22 mouse cellular contexts compared by ENCODE assay signal in genomic region chr9:116291624-116292023, GRCm38 (mm10).
A peak's percentile ranks its signal among the peaks of the same experiment; 100 is the strongest.
DNase-seq lines count a peak whose midpoint lies in the region; ATAC-seq and TF ChIP-seq lines count a peak whose summit lies in the region.
"Had no signal": no experiment of that assay in that cellular context is flagged by ENCODE, and none has a peak within 500 bp of the region (broad histone marks: within the 10 kb centered on the region; RNA-seq: fewer than 3 reads in every experiment).

No protein-coding gene starts in this region.

- H3K27me3 ChIP-seq in liver, adult 2 months (ENCODE audit: control insufficient read depth, insufficient read depth, low read length), result no peaks in the 10 kb centered on the region
- H3K27me3 ChIP-seq in liver, embryonic 11.5 days (replicated peaks; ENCODE audit: control insufficient read depth, insufficient read depth, low read length), result no peaks in the 10 kb centered on the region
- H3K27me3 ChIP-seq: heart, embryonic 15.5 days; hindbrain, embryonic 15.5 days had no signal

- DNase-seq in liver, adult 2 months (ENCODE audit: extremely low read depth, low read depth, low spot score), result peak; percentile 38
- no peak for DNase-seq in liver, embryonic 11.5 days (ENCODE audit: low spot score)
- DNase-seq in CD4-positive helper T cell, adult 2 months (ENCODE audit: low read depth, low spot score), result peak; percentile 22
- DNase-seq in left cerebral cortex, postnatal 14 days (ENCODE audit: low spot score in 2 of 2), result no peak
- DNase-seq in left cerebral cortex, adult 2 months (ENCODE audit: extremely low spot score in 1 of 2, low spot score in 2 of 2), result no peak
- DNase-seq: adrenal gland, postnatal 10 days; cerebellum, adult 11-12 months; cerebellum, adult 9-10 months; cerebellum, postnatal 36 days; gastrocnemius, adult 2 months; gastrocnemius, postnatal 36 days; heart, adult 18-20 months had no signal

- TF ChIP-seq POLR2A in liver, adult 2 months (IDR thresholded peaks at IDR 0.05; ENCODE audit: extremely low read depth, insufficient read depth, low read length), result no peak

- TF ChIP-seq CTCF in liver, adult 2 months (IDR thresholded peaks at IDR 0.05; ENCODE audit: low read depth, low read length), result no peak
- TF ChIP-seq CTCF in left cerebral cortex, adult 2 months (IDR thresholded peaks at IDR 0.05), result no peak

- intact Hi-C loops in left cerebral cortex, postnatal 14 days (cut with DNase I), result no loop called here
- intact Hi-C loops in left cerebral cortex, adult 2 months (cut with DNase I), result no loop called here

- H3K9me3 ChIP-seq in liver, embryonic 11.5 days (ENCODE audit: control insufficient read depth, low read length), result no peaks in the 10 kb centered on the region
- H3K9me3 ChIP-seq: embryonic facial prominence, embryonic 10.5 days; forebrain, embryonic 10.5 days; heart, embryonic 15.5 days; hindbrain, embryonic 15.5 days had no signal

- WGBS in liver, adult 2 months, result 64% methylated on average over 3 of the region's 3 CpGs
- WGBS in liver, embryonic 11.5 days, result 73% methylated on average over 3 of the region's 3 CpGs

- H3K9ac ChIP-seq in liver, adult 2 months (ENCODE audit: low read depth, low read length), result no peak overlapping the region
- H3K9ac ChIP-seq in liver, embryonic 11.5 days (ENCODE audit: low read depth, low read length), result no peak overlapping the region
- H3K9ac ChIP-seq: heart, embryonic 15.5 days; hindbrain, embryonic 15.5 days had no signal

- no peak overlapping the region for H3K4me2 ChIP-seq in liver, embryonic 11.5 days
- H3K4me2 ChIP-seq: heart, embryonic 11.5 days; heart, embryonic 15.5 days; hindbrain, embryonic 15.5 days had no signal

- ATAC-seq in liver, embryonic 11.5 days (replicated peaks; ENCODE audit: low FRiP score), result no peak
- peak; percentile 68 for ATAC-seq in granulocyte monocyte progenitor cell, adult 5-6 weeks (replicated peaks; ENCODE audit: poor library complexity, severe bottlenecking)
- ATAC-seq: CD4-positive, CD25-positive, alpha-beta regulatory T cell, adult 4 months; forebrain, embryonic 14.5 days; inflammation-experienced regulatory T-cells, adult 6 months had no signal

- H3K4me1 ChIP-seq in liver, adult 2 months (ENCODE audit: control insufficient read depth, insufficient read depth, low read length), result peaks cover 5% of the 10 kb centered on the region
- no peaks in the 10 kb centered on the region for H3K4me1 ChIP-seq in liver, embryonic 11.5 days (replicated peaks; ENCODE audit: control insufficient read depth, insufficient read depth, low read length)
- H3K4me1 ChIP-seq: forebrain, embryonic 10.5 days; hindbrain, embryonic 15.5 days had no signal

- H3K79me2 ChIP-seq in liver, adult 2 months (ENCODE audit: control insufficient read depth, insufficient read depth, low read length), result no peaks in the 10 kb centered on the region

- no peak overlapping the region for H3K4me3 ChIP-seq in liver, adult 2 months (ENCODE audit: insufficient read depth, low read depth, low read length)
- H3K4me3 ChIP-seq in liver, embryonic 11.5 days (ENCODE audit: low read depth, low read length), result no peak overlapping the region
- H3K4me3 ChIP-seq in left cerebral cortex, adult 2 months, result no peak overlapping the region
- H3K4me3 ChIP-seq: embryonic facial prominence, embryonic 10.5 days; forebrain, embryonic 10.5 days; gastrocnemius, adult 2 months; heart, embryonic 15.5 days; hindbrain, embryonic 15.5 days had no signal

- H3K27ac ChIP-seq in liver, adult 2 months (replicated peaks; ENCODE audit: insufficient read depth, low read depth, low read length), result no peak overlapping the region
- H3K27ac ChIP-seq in liver, embryonic 11.5 days (ENCODE audit: low read depth, low read length), result no peak overlapping the region
- H3K27ac ChIP-seq in left cerebral cortex, adult 2 months, result no peak overlapping the region
- H3K27ac ChIP-seq: embryonic facial prominence, embryonic 10.5 days; forebrain, embryonic 10.5 days; gastrocnemius, adult 2 months; heart, embryonic 15.5 days; hindbrain, embryonic 15.5 days had no signal

- H3K36me3 ChIP-seq in liver, adult 2 months (ENCODE audit: control insufficient read depth, insufficient read depth, low read length), result no peaks in the 10 kb centered on the region
- no peaks in the 10 kb centered on the region for H3K36me3 ChIP-seq in liver, embryonic 11.5 days (ENCODE audit: control insufficient read depth, insufficient read depth, low read length)
- H3K36me3 ChIP-seq: embryonic facial prominence, embryonic 10.5 days; forebrain, embryonic 10.5 days; G1E; heart, embryonic 15.5 days; hindbrain, embryonic 15.5 days had no signal

Comparison
In these comparisons a context has a peak if more than half of its experiments do, and no peak if none do; other contexts are left out.
1. DNase-seq: peak in liver, adult 2 months (single experiment) and CD4-positive helper T cell, adult 2 months (single experiment); none in liver, embryonic 11.5 days (single experiment), left cerebral cortex, postnatal 14 days (0 of 2) and left cerebral cortex, adult 2 months (0 of 2).